Comparison of ENCODE assay signal across 8 mouse cellular contexts in genomic region chr5:122501101-122502076, GRCm38 (mm10). TPM values are rescaled to one million over a fixed set of nuclear protein-coding genes. Genes with fewer than 3 reads are reported as not detected.
DNase-seq lines count a peak whose midpoint lies in the region; ATAC-seq and TF ChIP-seq lines count a peak whose summit lies in the region.

No protein-coding gene starts in this region.

- H3K4me2 ChIP-seq in forebrain, postnatal 0 days (ENCODE audit: low read depth), result peak overlapping the region; percentile 76
- H3K4me2 ChIP-seq in hindbrain, embryonic 16.5 days (ENCODE audit: low read length), result peak overlapping the region; percentile 60

- WGBS in forebrain, postnatal 0 days, result 5% methylated on average over 104 of the region's 113 CpGs
- under 1% methylated on average over 83 of the region's 113 CpGs for WGBS in hindbrain, embryonic 16.5 days

- ATAC-seq in cerebellum, adult (ENCODE audit: insufficient number of reproducible peaks, low FRiP score, low TSS enrichment), result no peak
- ATAC-seq in forebrain, postnatal 0 days, result peak; percentile 7
- ATAC-seq in hindbrain, embryonic 16.5 days, result peak; percentile 9
- ATAC-seq in megakaryocyte-erythroid progenitor cell, adult 5-6 weeks (replicated peaks; ENCODE audit: low FRiP score, low TSS enrichment, poor library complexity, severe bottlenecking), result peak; percentile 15

- H3K9ac ChIP-seq in forebrain, postnatal 0 days, result peak overlapping the region; percentile 99
- H3K9ac ChIP-seq in hindbrain, embryonic 16.5 days (ENCODE audit: low read depth, low read length), result peak overlapping the region; percentile 100

- H3K27me3 ChIP-seq in forebrain, postnatal 0 days (ENCODE audit: insufficient read depth, low read length), result no peaks in the 10 kb centered on the region
- no peaks in the 10 kb centered on the region for H3K27me3 ChIP-seq in hindbrain, embryonic 16.5 days (replicated peaks; ENCODE audit: control insufficient read depth, insufficient read depth, low read length)

- H3K27ac ChIP-seq in forebrain, postnatal 0 days (ENCODE audit: low read depth, low read length), result peak overlapping the region; percentile 99
- H3K27ac ChIP-seq in hindbrain, embryonic 16.5 days (ENCODE audit: low read depth, low read length), result peak overlapping the region; percentile 100

- peak; percentile 62 for DNase-seq in cerebellum, adult 11 months
- peak; percentile 60 for DNase-seq in cerebellum, adult 8-10 months
- peak; percentile 53 for DNase-seq in forebrain, postnatal 0 days
- peak; percentile 60 for DNase-seq in left cerebral cortex, postnatal 4 days
- DNase-seq in spleen, adult 12 weeks (ENCODE audit: low spot score), result peak; percentile 58

- no peaks in the 10 kb centered on the region for H3K9me3 ChIP-seq in forebrain, postnatal 0 days (ENCODE audit: low read length)
- H3K9me3 ChIP-seq in hindbrain, embryonic 16.5 days (ENCODE audit: control insufficient read depth, low read length), result no peaks in the 10 kb centered on the region

- H3K4me3 ChIP-seq in forebrain, postnatal 0 days (ENCODE audit: low read depth, low read length), result peak overlapping the region; percentile 92
- H3K4me3 ChIP-seq in hindbrain, embryonic 16.5 days (ENCODE audit: low read length), result peak overlapping the region; percentile 94

- TF ChIP-seq CTCF in forebrain, postnatal 0 days (IDR thresholded peaks at IDR 0.05; ENCODE audit: low read depth), result no peak

- intact Hi-C loops in left cerebral cortex, postnatal 4 days (cut with DNase I), result loop anchor here (5.0 kb wide), 1 partner anchor 121 kb away; no protein-coding TSS in a partner anchor

- H3K36me3 ChIP-seq in forebrain, postnatal 0 days (ENCODE audit: insufficient read depth), result no peaks in the 10 kb centered on the region
- H3K36me3 ChIP-seq in hindbrain, embryonic 16.5 days (ENCODE audit: control insufficient read depth, insufficient read depth, low read length), result no peaks in the 10 kb centered on the region

- peaks cover 26% of the 10 kb centered on the region for H3K4me1 ChIP-seq in forebrain, postnatal 0 days (ENCODE audit: insufficient read depth)
- H3K4me1 ChIP-seq in hindbrain, embryonic 16.5 days (ENCODE audit: control insufficient read depth, insufficient read depth, low read depth, low read length), result peaks cover 35% of the 10 kb centered on the region

RNA-seq across cellular contexts. Expression of gene Atp2a2, which starts 0.6 kb away (rescaled TPM):
- total RNA-seq in forebrain, postnatal 0 days (2014; rRNA removed), result 143 and 178 TPM in 2 replicates
- polyA plus RNA-seq in forebrain, postnatal 0 days (2015; fragmentation: Nextera tagmentation; extraction: Ambion mirVana), result 28.8 and 37.2 TPM in 2 replicates
- polyA plus RNA-seq in hindbrain, embryonic 16.5 days (2015; fragmentation: Nextera tagmentation; extraction: Ambion mirVana), result 47.2 and 50.2 TPM in 2 replicates
- 100 to 1,000 TPM; 385 to 392 TPM for total RNA-seq in left cerebral cortex, postnatal 4 days (2021)
- total RNA-seq in megakaryocyte-erythroid progenitor cell, adult 5-6 weeks (2014; fragmentation: Nextera tagmentation), result 72.8 and 80.7 TPM in 2 replicates
- total RNA-seq in megakaryocyte-erythroid progenitor cell, adult 5-6 weeks (2017), result 100 and 106 TPM in 2 replicates
